Mouse (Mus musculus): ENCODE data around the gene Capn1.

DNA sequence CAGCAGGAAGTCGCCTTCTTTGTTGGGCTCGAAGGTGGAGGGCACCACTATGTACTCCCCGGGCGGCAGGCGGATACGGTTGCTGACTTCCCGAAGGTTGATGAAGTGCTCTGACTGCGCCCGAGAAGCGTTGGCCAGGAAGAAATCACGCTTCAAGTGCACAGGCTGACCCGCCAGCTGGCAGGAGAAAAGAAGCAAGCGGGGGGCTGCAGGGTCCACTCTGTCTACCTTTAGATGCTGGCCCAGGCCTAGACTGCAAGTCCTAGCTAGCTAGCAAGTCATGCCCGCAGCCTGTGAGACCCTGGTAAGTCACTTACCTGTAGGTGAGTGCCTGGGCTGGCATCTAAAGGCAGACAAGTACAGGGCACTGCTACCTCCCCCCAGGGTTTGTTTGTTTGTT is 21.0 kb downstream of the Capn1 start:
- TF ChIP-seq CTCF (IDR thresholded peaks at IDR 0.05; ENCODE audit: low read depth, low read length): no peak
- TF ChIP-seq POLR2A (IDR thresholded peaks at IDR 0.05; ENCODE audit: borderline replicate concordance, low read depth, low read length): no peak
